Comparison of ENCODE assay signal across 26 mouse cellular contexts in genomic region chr15:5140357-5140756, GRCm38 (mm10). TPM values are rescaled to one million over a fixed set of nuclear protein-coding genes. Genes with fewer than 3 reads are reported as not detected.
A peak's percentile ranks its signal among the peaks of the same experiment; 100 is the strongest.
DNase-seq lines count a peak whose midpoint lies in the region; ATAC-seq lines count a peak whose summit lies in the region.
"Had no signal": no experiment of that assay in that cellular context is flagged by ENCODE, and none has a peak within 500 bp of the region (broad histone marks: within the 10 kb centered on the region; RNA-seq: fewer than 3 reads in every experiment).

No protein-coding gene starts in this region.

- H3K9ac ChIP-seq in liver, embryonic 13.5 days: 0 out of 2 replicates have a peak overlapping the region, but pooled peaks have one; percentile 1
- H3K9ac ChIP-seq in kidney, embryonic 15.5 days: no peak overlapping the region
- H3K9ac ChIP-seq: forebrain, embryonic 15.5 days; hindbrain, embryonic 13.5 days; limb, embryonic 12.5 days; lung, embryonic 14.5 days; midbrain, embryonic 13.5 days; neural tube, embryonic 13.5 days had no signal

- peaks cover under 1% of the 10 kb centered on the region for H3K36me3 ChIP-seq in megakaryocyte, embryonic 14.5 days (replicated peaks; ENCODE audit: low read length)
- H3K36me3 ChIP-seq in liver, embryonic 13.5 days: peaks cover under 1% of the 10 kb centered on the region; the same call in 1 of the 2 replicates
- H3K36me3 ChIP-seq in kidney, embryonic 15.5 days: no peaks in the 10 kb centered on the region
- H3K36me3 ChIP-seq: embryonic facial prominence, embryonic 10.5 days; forebrain, embryonic 15.5 days; hindbrain, embryonic 13.5 days; limb, embryonic 12.5 days; midbrain, embryonic 13.5 days; neural tube, embryonic 13.5 days had no signal

- no peaks in the 10 kb centered on the region for H3K27me3 ChIP-seq in megakaryocyte, embryonic 14.5 days (replicated peaks)
- no peaks in the 10 kb centered on the region for H3K27me3 ChIP-seq in liver, embryonic 13.5 days
- no peaks in the 10 kb centered on the region for H3K27me3 ChIP-seq in kidney, embryonic 15.5 days
- H3K27me3 ChIP-seq: forebrain, embryonic 15.5 days; hindbrain, embryonic 13.5 days; limb, embryonic 12.5 days; midbrain, embryonic 13.5 days; neural tube, embryonic 13.5 days had no signal

- H3K4me2 ChIP-seq in liver, embryonic 13.5 days: peak overlapping the region; percentile 49
- H3K4me2 ChIP-seq in kidney, embryonic 15.5 days: no peak overlapping the region
- H3K4me2 ChIP-seq: forebrain, embryonic 15.5 days; hindbrain, embryonic 13.5 days; limb, embryonic 12.5 days; lung, embryonic 14.5 days; midbrain, embryonic 13.5 days; neural tube, embryonic 13.5 days had no signal

- no peaks in the 10 kb centered on the region for H3K9me3 ChIP-seq in megakaryocyte, embryonic 14.5 days
- no peaks in the 10 kb centered on the region for H3K9me3 ChIP-seq in liver, embryonic 13.5 days (replicated peaks)
- no peaks in the 10 kb centered on the region for H3K9me3 ChIP-seq in kidney, embryonic 15.5 days (replicated peaks)
- H3K9me3 ChIP-seq: embryonic facial prominence, embryonic 10.5 days; forebrain, embryonic 15.5 days; hindbrain, embryonic 13.5 days; limb, embryonic 12.5 days; midbrain, embryonic 13.5 days; neural tube, embryonic 13.5 days had no signal

- peaks cover 69% of the 10 kb centered on the region for H3K4me1 ChIP-seq in megakaryocyte, embryonic 14.5 days
- H3K4me1 ChIP-seq in liver, embryonic 13.5 days (replicated peaks): peaks cover 72% of the 10 kb centered on the region
- H3K4me1 ChIP-seq in kidney, embryonic 15.5 days: peaks cover 10% of the 10 kb centered on the region

- peak overlapping the region; percentile 38 for H3K4me3 ChIP-seq in megakaryocyte, embryonic 14.5 days (replicated peaks)
- H3K4me3 ChIP-seq in liver, embryonic 13.5 days (replicated peaks): no peak overlapping the region
- H3K4me3 ChIP-seq in kidney, embryonic 15.5 days (replicated peaks): no peak overlapping the region
- H3K4me3 ChIP-seq: embryonic facial prominence, embryonic 10.5 days; forebrain, embryonic 15.5 days; heart, adult 2 months; hindbrain, embryonic 13.5 days; limb, embryonic 12.5 days; midbrain, embryonic 13.5 days; neural tube, embryonic 13.5 days had no signal

- H3K27ac ChIP-seq in liver, embryonic 13.5 days: peak overlapping the region; percentile 96
- H3K27ac ChIP-seq in kidney, embryonic 15.5 days: no peak overlapping the region
- H3K27ac ChIP-seq: embryonic facial prominence, embryonic 10.5 days; forebrain, embryonic 15.5 days; heart, adult 2 months; hindbrain, embryonic 13.5 days; limb, embryonic 12.5 days; midbrain, embryonic 13.5 days; neural tube, embryonic 13.5 days had no signal

- peak; percentile 64 for DNase-seq in liver, embryonic 13.5 days
- DNase-seq in cerebellum, adult 18-20 months: no peak
- no peak for DNase-seq in adrenal gland, adult 2 months
- DNase-seq: adrenal gland, adult 8-10 months; B cell, adult 2 months; cerebellum, adult 11-12 months; gastrocnemius, postnatal 14 days; heart, adult 2 months; heart, postnatal 10 days; kidney, adult 8-10 months; kidney, postnatal 36 days; layer of hippocampus, adult 9-11 months; lung, embryonic 14.5 days; lung, postnatal 4 days; thymus, adult 18-20 months had no signal

- ATAC-seq in megakaryocyte, adult 5-6 weeks (ENCODE audit: poor library complexity, severe bottlenecking): no peak
- ATAC-seq in common myeloid progenitor, adult 5-6 weeks (replicated peaks; ENCODE audit: low read depth, poor library complexity, severe bottlenecking): peak; percentile 42
- peak; percentile 74 for ATAC-seq in liver, embryonic 13.5 days (ENCODE audit: low read depth)
- ATAC-seq in kidney, embryonic 15.5 days (replicated peaks; ENCODE audit: low FRiP score): no peak
- ATAC-seq: forebrain, embryonic 15.5 days; inflammation-experienced regulatory T-cells, adult 6 months; midbrain, embryonic 13.5 days had no signal

RNA-seq across cellular contexts. Expression of gene Prkaa1, which starts 3.3 kb away (rescaled TPM):
- polyA plus RNA-seq in megakaryocyte, embryonic 14.5 days (2012; ENCODE audit: insufficient read depth, low replicate concordance): 0.47 and 0.93 TPM in 2 replicates
- total RNA-seq in megakaryocyte, adult 5-6 weeks (2015): 36.2 and 42.8 TPM in 2 replicates
- 30.5 and 31.1 TPM in 2 replicates for total RNA-seq in megakaryocyte, adult 5-6 weeks (2017)
- 31.5 and 39.9 TPM in 2 replicates for total RNA-seq in common myeloid progenitor, adult 5-6 weeks (2017)
- polyA plus RNA-seq in liver, embryonic 13.5 days (2015; fragmentation: Nextera tagmentation; extraction: Ambion mirVana): 13.9 and 20.1 TPM in 2 replicates
- total RNA-seq in adrenal gland, adult 2 months (2021): 10 to 100 TPM; 36.9 to 38.7 TPM
- polyA plus RNA-seq in adrenal gland, adult 2 months (2012; rRNA removed): 1.8 TPM in 2 replicates
- 22.6 and 23.7 TPM in 2 replicates for polyA plus RNA-seq in kidney, embryonic 15.5 days (2015; fragmentation: Nextera tagmentation; extraction: Ambion mirVana)

RNA-seq across cellular contexts. Expression of gene Rpl37, which starts 23.9 kb away (rescaled TPM):
- polyA plus RNA-seq in megakaryocyte, embryonic 14.5 days (2012; ENCODE audit: insufficient read depth, low replicate concordance): 7.1 and 79.8 TPM in 2 replicates
- total RNA-seq in megakaryocyte, adult 5-6 weeks (2015): 917 and 975 TPM in 2 replicates
- 1,352 and 1,548 TPM in 2 replicates for total RNA-seq in megakaryocyte, adult 5-6 weeks (2017)
- total RNA-seq in common myeloid progenitor, adult 5-6 weeks (2017): 2,045 and 2,619 TPM in 2 replicates
- polyA plus RNA-seq in liver, embryonic 13.5 days (2015; fragmentation: Nextera tagmentation; extraction: Ambion mirVana): 482 and 499 TPM in 2 replicates
- 100 to 1,000 TPM; 429 to 443 TPM for total RNA-seq in adrenal gland, adult 2 months (2021)
- polyA plus RNA-seq in adrenal gland, adult 2 months (2012; rRNA removed): 119 and 130 TPM in 2 replicates
- 602 and 688 TPM in 2 replicates for polyA plus RNA-seq in kidney, embryonic 15.5 days (2015; fragmentation: Nextera tagmentation; extraction: Ambion mirVana)

RNA-seq across cellular contexts. Expression of gene Card6, which starts 32.0 kb away (rescaled TPM):
- 0.09 TPM in 1 of 2 replicates, not detected in the other for polyA plus RNA-seq in megakaryocyte, embryonic 14.5 days (2012; ENCODE audit: insufficient read depth, low replicate concordance)
- total RNA-seq in megakaryocyte, adult 5-6 weeks (2015): 8.9 and 9.7 TPM in 2 replicates
- 5.2 and 6.0 TPM in 2 replicates for total RNA-seq in megakaryocyte, adult 5-6 weeks (2017)
- 0.41 and 0.68 TPM in 2 replicates for total RNA-seq in common myeloid progenitor, adult 5-6 weeks (2017)
- 0.41 and 0.98 TPM in 2 replicates for polyA plus RNA-seq in liver, embryonic 13.5 days (2015; fragmentation: Nextera tagmentation; extraction: Ambion mirVana)
- 1 to 10 TPM; 7.7 to 8.6 TPM for total RNA-seq in adrenal gland, adult 2 months (2021)
- polyA plus RNA-seq in adrenal gland, adult 2 months (2012; rRNA removed): 1.0 and 1.4 TPM in 2 replicates
- polyA plus RNA-seq in kidney, embryonic 15.5 days (2015; fragmentation: Nextera tagmentation; extraction: Ambion mirVana): 1.8 and 2.1 TPM in 2 replicates

RNA-seq across cellular contexts. Expression of gene Ttc33, which starts 45.0 kb away (rescaled TPM):
- polyA plus RNA-seq in megakaryocyte, embryonic 14.5 days (2012; ENCODE audit: insufficient read depth, low replicate concordance): 18.4 TPM in 1 of 2 replicates, not detected in the other
- total RNA-seq in megakaryocyte, adult 5-6 weeks (2015): 21.6 and 23.1 TPM in 2 replicates
- total RNA-seq in megakaryocyte, adult 5-6 weeks (2017): 34.1 and 38.5 TPM in 2 replicates
- total RNA-seq in common myeloid progenitor, adult 5-6 weeks (2017): 49.6 and 50.2 TPM in 2 replicates
- polyA plus RNA-seq in liver, embryonic 13.5 days (2015; fragmentation: Nextera tagmentation; extraction: Ambion mirVana): 16.8 and 21.9 TPM in 2 replicates
- 10 to 100 TPM; 52.5 to 63.2 TPM for total RNA-seq in adrenal gland, adult 2 months (2021)
- 0.66 and 1.2 TPM in 2 replicates for polyA plus RNA-seq in adrenal gland, adult 2 months (2012; rRNA removed)
- polyA plus RNA-seq in kidney, embryonic 15.5 days (2015; fragmentation: Nextera tagmentation; extraction: Ambion mirVana): 45.1 and 45.2 TPM in 2 replicates

Comparison
In these comparisons a context has a peak if more than half of its experiments do, and no peak if none do; other contexts are left out.
1. ATAC-seq: peak in common myeloid progenitor, adult 5-6 weeks (single experiment) and liver, embryonic 13.5 days (single experiment); none in megakaryocyte, adult 5-6 weeks (single experiment) and kidney, embryonic 15.5 days (single experiment).